Mouse (Mus musculus): Measurements from ENCODE around the gene Vps37b. TPM values are rescaled to one million over a fixed set of nuclear protein-coding genes. Genes with fewer than 3 reads are reported as not detected.

The Vps37b gene
- polyA plus RNA-seq, 2 experiments: 8.8 to 11.5 TPM

DNA sequence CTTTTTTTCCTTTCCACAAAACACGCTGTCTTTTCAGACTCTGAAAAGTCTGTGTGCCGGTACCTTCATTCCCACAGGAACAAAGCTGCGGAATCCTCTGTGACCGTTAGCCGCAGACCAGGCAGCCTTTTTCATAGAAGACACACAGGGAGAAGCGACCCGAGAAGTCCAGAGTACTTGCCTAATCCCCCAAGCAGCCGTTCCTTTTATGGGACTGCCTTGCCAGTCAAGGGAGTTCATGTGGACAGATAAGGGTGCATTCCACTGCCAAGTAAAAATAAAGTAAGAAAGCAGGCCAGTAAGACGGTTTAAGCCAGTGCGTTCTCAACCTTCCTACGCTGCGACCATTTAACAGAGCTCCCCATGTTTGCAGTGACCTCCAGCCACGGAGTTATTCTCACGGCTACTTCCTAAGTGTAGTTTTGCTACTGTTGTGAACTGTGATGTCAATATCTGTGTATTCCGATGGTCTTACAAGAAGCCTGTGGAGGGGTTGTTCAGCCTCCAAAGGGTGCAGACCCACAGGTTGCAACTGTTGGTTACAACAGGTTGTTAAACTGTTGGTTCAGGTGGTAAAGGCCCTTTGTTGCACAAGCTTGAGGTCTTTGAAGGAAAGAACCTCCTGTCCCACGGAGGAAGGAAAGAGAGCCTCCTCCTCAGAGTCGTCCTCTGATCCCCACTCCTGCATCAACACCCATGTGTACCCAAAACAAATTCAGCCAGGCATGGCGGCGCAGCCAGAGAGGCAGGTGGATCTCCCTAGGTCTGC is 4.2 kb downstream of the Vps37b start:
- Histone ChIP-seq H3K36me3 (replicated peaks; ENCODE audit: control insufficient read depth, insufficient read depth, low read depth) (no peaks in the 10 kb centered on the region; the same call in none of the 2 replicates), H3K27ac (no peak overlapping the region), H3K4me1 (replicated peaks; ENCODE audit: control insufficient read depth in 2 of 2, insufficient read depth in 2 of 2, low read length in 1 of 2) (peaks cover 32 to 62% of the 10 kb centered on the region in 2 experiments), H3K4me2 (ENCODE audit: low read depth) (peak overlapping the region; percentile 99), H3K27me3 (ENCODE audit: control insufficient read depth, insufficient read depth, low read length) (no peaks in the 10 kb centered on the region), H3K9ac (replicated peaks) (no peak overlapping the region), H3K9me3 (ENCODE audit: control insufficient read depth, low read length) (no peaks in the 10 kb centered on the region), H3K4me3 (ENCODE audit: insufficient read depth in 1 of 2, low read depth in 2 of 2, low read length in 2 of 2) (no peak overlapping the region)
- DNase-seq (ENCODE audit: low read depth in 3 of 3, low spot score in 3 of 3) (no peak), ATAC-seq (ENCODE audit: insufficient read depth) (no peak)
- WGBS (ENCODE audit: insufficient replicate concordance): 50% methylated on average over 19 of the region's 19 CpGs
- no peak for TF ChIP-seq EP300 (IDR thresholded peaks at IDR 0.05; ENCODE audit: low read depth)
- TF ChIP-seq CTCF (IDR thresholded peaks at IDR 0.05; ENCODE audit: low read depth): no peak

DNA sequence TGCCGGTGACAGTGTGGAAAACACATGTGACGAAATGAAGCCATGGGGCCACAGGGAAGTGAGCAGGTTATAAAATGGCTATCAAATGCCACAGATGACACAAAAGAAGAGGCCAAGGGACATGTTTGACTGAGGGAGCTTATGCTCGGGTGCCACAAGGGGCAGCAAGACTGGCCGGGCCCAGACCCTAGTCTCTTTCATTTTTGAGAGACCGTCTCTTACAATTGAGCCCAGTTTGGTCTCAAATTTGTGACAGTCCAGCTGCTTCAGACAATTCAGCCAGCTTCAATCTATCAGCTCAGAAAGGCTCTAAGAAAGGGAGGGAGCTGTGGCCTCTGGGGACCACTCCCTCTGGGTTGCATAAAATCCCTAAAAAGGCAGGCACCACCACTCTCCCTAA is 5.5 kb downstream of the Vps37b start:
- Histone ChIP-seq H3K4me1 (replicated peaks; ENCODE audit: control insufficient read depth in 2 of 2, insufficient read depth in 2 of 2, low read length in 1 of 2) (peaks cover 39 to 70% of the 10 kb centered on the region in 2 experiments), H3K27ac (no peak overlapping the region)
- 72% methylated on average over 5 of the region's 5 CpGs for WGBS (ENCODE audit: insufficient replicate concordance)

DNA sequence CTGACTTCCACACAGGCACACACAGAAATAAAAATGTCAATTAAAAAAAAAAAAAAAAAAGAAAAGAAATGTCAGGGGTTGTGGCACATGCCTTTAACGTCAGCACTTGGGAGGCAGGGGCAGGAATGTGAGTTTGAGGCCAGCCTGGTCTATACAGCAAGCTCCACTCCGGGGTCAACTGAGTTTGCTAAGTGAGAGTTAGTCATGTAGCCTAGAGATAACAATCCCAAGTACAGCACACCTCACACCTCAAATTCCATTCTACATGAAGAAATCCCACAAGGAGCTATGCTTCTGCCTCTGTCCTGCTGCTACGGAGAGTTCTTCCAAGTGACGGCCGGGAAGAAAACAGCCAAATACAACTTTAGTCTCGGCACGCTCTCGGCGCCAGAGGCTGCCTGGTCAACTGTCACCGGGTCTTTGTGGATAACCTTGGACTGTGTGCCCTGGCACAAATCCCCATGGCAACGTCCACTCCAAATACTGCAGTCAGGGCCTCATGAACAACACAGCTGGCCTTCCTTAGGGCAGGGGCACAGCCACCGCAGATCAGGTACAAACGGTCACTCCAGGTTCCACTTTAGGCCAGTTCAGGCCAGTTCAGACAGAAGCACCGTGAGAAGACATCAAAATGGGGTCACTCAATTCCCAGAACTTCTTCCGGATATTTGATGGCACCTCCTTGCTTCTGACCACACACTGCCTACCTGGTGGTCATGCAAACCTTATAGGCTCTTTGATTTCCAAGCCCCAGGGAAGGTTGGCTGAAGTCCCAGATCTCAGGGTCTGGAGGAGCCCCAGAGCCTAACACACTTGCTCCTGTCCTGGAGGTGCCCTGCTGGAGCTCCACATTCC is 6.3 kb downstream of the Vps37b start:
- H3K4me1 ChIP-seq (replicated peaks; ENCODE audit: control insufficient read depth in 2 of 2, insufficient read depth in 2 of 2, low read length in 1 of 2): peaks cover 40 to 75% of the 10 kb centered on the region in 2 experiments
- WGBS (ENCODE audit: insufficient replicate concordance): 80% methylated on average over 15 of the region's 15 CpGs
- ATAC-seq (ENCODE audit: insufficient read depth): no peak

More for the DNA sequence above, 5.5 kb downstream of the Vps37b start:
- no peak for DNase-seq (ENCODE audit: low read depth in 3 of 3, low spot score in 3 of 3)
- no peak overlapping the region for H3K9ac ChIP-seq (replicated peaks)
- H3K27me3 ChIP-seq (ENCODE audit: control insufficient read depth, insufficient read depth, low read length): no peaks in the 10 kb centered on the region
- H3K4me3 ChIP-seq (ENCODE audit: insufficient read depth in 1 of 2, low read depth in 2 of 2, low read length in 2 of 2): no peak overlapping the region
- H3K9me3 ChIP-seq (ENCODE audit: control insufficient read depth, low read length): no peaks in the 10 kb centered on the region
- TF ChIP-seq EP300 (IDR thresholded peaks at IDR 0.05; ENCODE audit: low read depth): no peak
- TF ChIP-seq CTCF (IDR thresholded peaks at IDR 0.05; ENCODE audit: low read depth): no peak
- H3K4me2 ChIP-seq (ENCODE audit: low read depth): no peak overlapping the region
- no peaks in the 10 kb centered on the region; the same call in none of the 2 replicates for H3K36me3 ChIP-seq (replicated peaks; ENCODE audit: control insufficient read depth, insufficient read depth, low read depth)
- ATAC-seq (ENCODE audit: insufficient read depth): no peak

DNA sequence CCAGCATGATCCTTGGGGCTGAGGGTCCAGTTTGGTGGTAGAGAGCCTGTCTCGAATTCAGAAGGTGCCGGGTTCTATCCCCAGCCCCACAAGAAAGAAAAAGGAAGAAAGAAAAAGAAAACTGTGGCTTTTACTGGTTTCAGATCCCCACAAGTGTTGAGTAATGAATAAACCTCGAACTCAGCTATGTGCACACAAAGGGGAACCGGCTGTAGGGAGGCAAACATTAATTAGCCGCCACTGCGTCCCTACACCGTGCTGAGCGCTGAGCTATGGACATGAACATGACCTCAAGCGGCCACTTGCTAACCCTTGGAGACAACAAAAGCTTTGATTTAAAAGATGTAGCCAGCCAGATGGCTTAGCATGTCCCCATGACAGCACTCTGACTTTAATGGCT is 6.9 kb downstream of the Vps37b start:
- Histone ChIP-seq H3K9me3 (ENCODE audit: control insufficient read depth, low read length) (no peaks in the 10 kb centered on the region), H3K36me3 (replicated peaks; ENCODE audit: control insufficient read depth, insufficient read depth, low read depth) (no peaks in the 10 kb centered on the region; the same call in none of the 2 replicates), H3K27me3 (ENCODE audit: control insufficient read depth, insufficient read depth, low read length) (no peaks in the 10 kb centered on the region), H3K4me3 (ENCODE audit: insufficient read depth in 1 of 2, low read depth in 2 of 2, low read length in 2 of 2) (no peak overlapping the region), H3K9ac (replicated peaks) (no peak overlapping the region), H3K27ac (0 out of 2 replicates have a peak overlapping the region, but pooled peaks have one; percentile 12), H3K4me1 (replicated peaks; ENCODE audit: control insufficient read depth in 2 of 2, insufficient read depth in 2 of 2, low read length in 1 of 2) (peaks cover 39 to 73% of the 10 kb centered on the region in 2 experiments), H3K4me2 (ENCODE audit: low read depth) (no peak overlapping the region)
- TF ChIP-seq EP300 (IDR thresholded peaks at IDR 0.05; ENCODE audit: low read depth) (no peak), CTCF (IDR thresholded peaks at IDR 0.05; ENCODE audit: low read depth) (no peak)
- ATAC-seq (ENCODE audit: insufficient read depth) (no peak), DNase-seq (ENCODE audit: low read depth in 3 of 3, low spot score in 3 of 3) (no peak)
- WGBS (ENCODE audit: insufficient replicate concordance): 56% methylated on average over 9 of the region's 9 CpGs

More for the DNA sequence above, 6.3 kb downstream of the Vps37b start:
- no peak overlapping the region for H3K9ac ChIP-seq (replicated peaks)
- TF ChIP-seq CTCF (IDR thresholded peaks at IDR 0.05; ENCODE audit: low read depth): no peak
- no peak for TF ChIP-seq EP300 (IDR thresholded peaks at IDR 0.05; ENCODE audit: low read depth)
- H3K4me3 ChIP-seq (ENCODE audit: insufficient read depth in 1 of 2, low read depth in 2 of 2, low read length in 2 of 2): no peak overlapping the region
- H3K27ac ChIP-seq: no peak overlapping the region
- no peak for DNase-seq (ENCODE audit: low read depth in 3 of 3, low spot score in 3 of 3)
- H3K36me3 ChIP-seq (replicated peaks; ENCODE audit: control insufficient read depth, insufficient read depth, low read depth): no peaks in the 10 kb centered on the region; the same call in none of the 2 replicates
- 0 out of 2 replicates have a peak overlapping the region, but pooled peaks have one; percentile 16 for H3K4me2 ChIP-seq (ENCODE audit: low read depth)
- H3K9me3 ChIP-seq (ENCODE audit: control insufficient read depth, low read length): no peaks in the 10 kb centered on the region
- H3K27me3 ChIP-seq (ENCODE audit: control insufficient read depth, insufficient read depth, low read length): no peaks in the 10 kb centered on the region
